Mouse (Mus musculus): ENCODE results near the gene Ncan.

Gene Ncan

DNA sequence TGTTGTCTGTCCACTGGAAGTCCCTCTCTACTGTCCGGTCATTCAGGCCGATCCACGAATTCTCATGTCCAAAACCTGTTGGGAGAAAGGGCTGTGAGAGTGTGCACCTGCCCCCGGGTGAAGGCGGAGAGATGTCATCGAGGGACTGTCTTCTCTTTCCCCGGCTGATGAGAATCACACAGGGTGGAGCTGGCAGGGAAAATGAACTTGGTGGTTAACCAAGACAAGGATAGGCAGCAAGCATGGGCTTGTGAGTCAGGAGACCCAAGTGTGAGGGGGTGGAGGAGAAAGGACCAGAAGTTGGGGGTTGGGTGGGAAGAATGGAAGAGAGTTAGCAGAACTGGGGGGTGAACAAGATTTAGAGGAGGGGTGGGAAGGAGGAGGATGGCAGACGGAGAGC is 20.4 kb downstream of the Ncan start:
- Histone ChIP-seq H3K27me3 (ENCODE audit: insufficient read depth, low read length) (peaks cover 7% of the 10 kb centered on the region; the same call in 1 of the 2 replicates), H3K9me3 (ENCODE audit: low read length) (no peaks in the 10 kb centered on the region), H3K4me1 (replicated peaks; ENCODE audit: low read depth, low read length) (peaks cover 31% of the 10 kb centered on the region), H3K4me3 (replicated peaks; ENCODE audit: low read length) (no peak overlapping the region), H3K36me3 (ENCODE audit: insufficient read depth, low read length) (no peaks in the 10 kb centered on the region)
- TF ChIP-seq POU5F1 (IDR thresholded peaks at IDR 0.05; ENCODE audit: borderline replicate concordance, low read length) (no peak), CTCF (conservative IDR thresholded peaks at IDR 0.05; ENCODE audit: low read length) (no peak), NANOG (IDR thresholded peaks at IDR 0.05; ENCODE audit: borderline replicate concordance, low read length) (no peak)

DNA sequence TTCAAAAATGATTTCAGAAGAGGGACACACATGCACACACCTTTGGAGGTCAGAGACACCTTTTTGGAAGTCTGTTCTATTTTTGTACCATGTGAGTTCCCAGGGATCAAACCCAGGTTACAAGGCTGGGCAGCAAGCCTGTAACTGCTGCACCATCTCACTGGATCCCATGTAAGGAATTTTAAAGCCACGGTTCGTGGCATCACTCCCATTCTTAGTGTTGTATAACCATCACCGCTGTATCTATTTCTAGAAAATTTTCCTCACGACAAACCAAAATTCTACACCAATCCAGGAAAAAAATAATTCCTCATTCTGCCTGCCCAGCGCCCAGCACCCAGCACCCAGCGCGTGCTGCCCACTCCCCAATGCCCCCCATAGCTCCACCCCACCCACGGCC is 21.4 kb downstream of the Ncan start:
- no peak for TF ChIP-seq NANOG (IDR thresholded peaks at IDR 0.05; ENCODE audit: borderline replicate concordance, low read length)
- no peaks in the 10 kb centered on the region for H3K9me3 ChIP-seq (ENCODE audit: low read length)

DNA sequence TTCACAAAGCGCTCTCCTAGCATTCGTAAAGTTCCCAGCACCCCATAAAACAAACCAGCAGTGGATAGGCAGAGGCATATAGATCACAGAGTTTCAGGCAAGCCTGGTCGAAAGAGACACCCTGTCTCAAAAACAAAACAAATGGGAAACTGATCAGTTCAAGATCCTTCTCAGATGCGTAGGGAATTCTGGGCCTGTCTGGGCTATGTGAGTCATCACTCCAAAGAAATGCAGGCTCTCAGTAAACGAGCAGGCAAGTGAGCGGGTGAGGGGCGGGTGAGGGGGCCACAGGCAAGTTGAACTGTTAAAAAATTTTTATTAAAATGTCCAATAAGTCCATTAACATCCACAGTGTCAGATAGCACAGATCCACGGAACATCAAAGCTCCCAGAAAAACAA is 27.9 kb downstream of the Ncan start:
- Histone ChIP-seq H3K4me3 (replicated peaks; ENCODE audit: low read length) (no peak overlapping the region), H3K9me3 (ENCODE audit: low read length) (no peaks in the 10 kb centered on the region), H3K4me1 (replicated peaks; ENCODE audit: low read depth, low read length) (peaks cover 59% of the 10 kb centered on the region), H3K36me3 (ENCODE audit: insufficient read depth, low read length) (no peaks in the 10 kb centered on the region), H3K27me3 (ENCODE audit: insufficient read depth, low read length) (peaks cover 27% of the 10 kb centered on the region)
- no peak for TF ChIP-seq NANOG (IDR thresholded peaks at IDR 0.05; ENCODE audit: borderline replicate concordance, low read length)
- TF ChIP-seq CTCF (conservative IDR thresholded peaks at IDR 0.05; ENCODE audit: low read length): no peak
- TF ChIP-seq POU5F1 (IDR thresholded peaks at IDR 0.05; ENCODE audit: borderline replicate concordance, low read length): no peak

More for the DNA sequence above, 21.4 kb downstream of the Ncan start:
- Histone ChIP-seq H3K36me3 (ENCODE audit: insufficient read depth, low read length) (no peaks in the 10 kb centered on the region), H3K4me3 (replicated peaks; ENCODE audit: low read length) (no peak overlapping the region), H3K4me1 (replicated peaks; ENCODE audit: low read depth, low read length) (peaks cover 28% of the 10 kb centered on the region), H3K27me3 (ENCODE audit: insufficient read depth, low read length) (peaks cover 7% of the 10 kb centered on the region; the same call in 1 of the 2 replicates)

DNA sequence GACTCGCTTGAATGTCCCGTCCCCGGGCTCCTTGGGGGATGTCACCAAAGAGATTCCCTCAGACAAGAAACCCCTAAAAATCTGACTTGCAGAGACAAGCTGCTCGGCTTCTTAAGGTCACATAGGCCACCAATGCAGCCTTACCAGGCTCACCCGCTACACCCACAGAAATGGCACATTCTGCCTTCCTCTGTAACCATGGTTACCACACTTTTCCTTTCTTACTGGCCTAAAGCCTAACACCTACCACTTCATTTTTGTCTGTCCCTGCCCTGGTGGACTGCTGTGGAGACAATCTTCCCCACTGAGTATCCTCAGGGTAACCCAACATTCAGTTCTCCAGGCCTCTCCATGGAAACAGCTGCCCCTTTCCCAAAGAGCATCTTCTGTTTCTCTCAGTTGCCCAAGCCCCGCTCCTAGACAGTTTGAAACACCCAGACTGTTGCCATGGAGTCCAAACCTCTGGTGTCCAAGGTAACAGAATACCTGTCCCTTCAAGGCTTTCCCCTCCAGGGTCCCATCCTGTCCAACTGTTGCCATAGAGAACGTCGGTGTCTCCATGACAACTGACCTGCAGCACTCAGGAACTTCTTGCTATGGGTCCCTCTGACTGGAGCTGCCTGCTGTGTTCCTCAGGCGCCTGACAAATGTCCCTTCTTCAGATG is 31.2 kb downstream of the Ncan start:
- Histone ChIP-seq H3K4me3 (replicated peaks; ENCODE audit: low read length) (no peak overlapping the region), H3K36me3 (ENCODE audit: insufficient read depth, low read length) (no peaks in the 10 kb centered on the region), H3K4me1 (replicated peaks; ENCODE audit: low read depth, low read length) (peaks cover 71% of the 10 kb centered on the region), H3K27me3 (ENCODE audit: insufficient read depth, low read length) (peaks cover 60% of the 10 kb centered on the region), H3K9me3 (ENCODE audit: low read length) (no peaks in the 10 kb centered on the region)
- TF ChIP-seq POU5F1 (IDR thresholded peaks at IDR 0.05; ENCODE audit: borderline replicate concordance, low read length) (no peak), CTCF (conservative IDR thresholded peaks at IDR 0.05; ENCODE audit: low read length) (no peak), NANOG (IDR thresholded peaks at IDR 0.05; ENCODE audit: borderline replicate concordance, low read length) (no peak)

DNA sequence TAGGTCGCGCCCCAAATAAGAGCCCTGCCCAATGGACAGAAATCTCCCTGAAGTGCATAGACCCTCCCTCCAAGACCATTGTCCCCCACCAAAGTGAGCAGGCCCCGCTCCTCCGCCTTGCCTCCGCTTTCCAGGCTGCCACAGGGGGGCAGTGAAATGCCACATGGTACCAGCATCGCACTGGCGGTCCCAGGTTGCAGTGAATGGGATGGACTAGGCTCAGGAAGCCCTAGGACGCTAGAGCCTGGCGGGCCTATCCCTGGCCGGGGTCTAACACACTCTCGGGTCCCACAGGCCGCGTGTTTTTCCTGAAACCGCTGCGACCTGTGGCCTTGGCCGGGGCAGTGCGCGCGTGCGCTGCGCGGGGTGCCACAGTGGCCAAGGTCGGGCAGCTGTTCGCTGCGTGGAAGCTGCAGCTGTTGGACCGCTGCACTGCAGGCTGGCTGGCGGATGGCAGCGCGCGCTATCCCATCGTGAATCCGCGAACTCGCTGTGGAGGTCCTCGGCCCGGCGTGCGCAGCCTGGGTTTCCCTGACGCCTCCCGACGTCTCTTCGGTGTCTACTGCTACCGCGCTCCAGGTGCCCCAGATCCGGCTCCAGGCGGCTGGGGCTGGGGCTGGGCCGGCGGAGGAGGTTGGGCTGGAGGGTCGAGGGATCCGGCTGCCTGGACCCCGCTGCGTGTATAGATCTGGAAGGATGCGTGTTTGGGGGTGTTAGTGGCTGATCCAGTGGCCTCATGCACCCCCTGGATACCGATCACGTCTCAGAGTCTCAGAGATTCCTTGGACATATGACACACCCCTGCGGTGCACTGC is 32.6 kb downstream of the Ncan start:
- TF ChIP-seq NANOG (IDR thresholded peaks at IDR 0.05; ENCODE audit: borderline replicate concordance, low read length) (no peak), CTCF (conservative IDR thresholded peaks at IDR 0.05; ENCODE audit: low read length) (peak; percentile 40), POU5F1 (IDR thresholded peaks at IDR 0.05; ENCODE audit: borderline replicate concordance, low read length) (no peak)
- H3K36me3 ChIP-seq (ENCODE audit: insufficient read depth, low read length): no peaks in the 10 kb centered on the region
- peaks cover 73% of the 10 kb centered on the region for H3K4me1 ChIP-seq (replicated peaks; ENCODE audit: low read depth, low read length)
- no peaks in the 10 kb centered on the region for H3K9me3 ChIP-seq (ENCODE audit: low read length)
- peak overlapping the region; percentile 79 for H3K4me3 ChIP-seq (replicated peaks; ENCODE audit: low read length)
- H3K27me3 ChIP-seq (ENCODE audit: insufficient read depth, low read length): peaks cover 74% of the 10 kb centered on the region

DNA sequence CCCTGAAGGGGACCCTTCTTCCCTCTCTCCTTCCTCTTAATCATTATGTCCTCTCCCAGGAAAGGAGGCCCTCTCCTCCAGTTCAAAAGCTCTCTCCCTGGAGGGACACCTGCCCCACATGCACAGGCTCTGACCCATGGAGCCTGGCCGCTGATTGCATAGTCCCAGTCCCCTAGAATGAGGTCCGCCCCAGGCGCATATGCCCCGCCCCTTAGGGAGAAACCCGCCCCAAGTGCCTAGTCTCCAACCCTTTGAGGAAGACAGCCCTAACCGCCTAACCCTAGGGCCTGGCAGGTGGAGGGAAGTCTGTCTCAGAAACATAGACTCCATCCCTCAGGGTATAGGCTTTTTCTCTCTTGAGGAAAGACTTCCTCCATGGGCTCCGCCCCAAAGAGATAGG is 33.4 kb downstream of the Ncan start:
- TF ChIP-seq NANOG (IDR thresholded peaks at IDR 0.05; ENCODE audit: borderline replicate concordance, low read length) (no peak), CTCF (conservative IDR thresholded peaks at IDR 0.05; ENCODE audit: low read length) (no peak), POU5F1 (IDR thresholded peaks at IDR 0.05; ENCODE audit: borderline replicate concordance, low read length) (no peak)
- peaks cover 82% of the 10 kb centered on the region for H3K27me3 ChIP-seq (ENCODE audit: insufficient read depth, low read length)

DNA sequence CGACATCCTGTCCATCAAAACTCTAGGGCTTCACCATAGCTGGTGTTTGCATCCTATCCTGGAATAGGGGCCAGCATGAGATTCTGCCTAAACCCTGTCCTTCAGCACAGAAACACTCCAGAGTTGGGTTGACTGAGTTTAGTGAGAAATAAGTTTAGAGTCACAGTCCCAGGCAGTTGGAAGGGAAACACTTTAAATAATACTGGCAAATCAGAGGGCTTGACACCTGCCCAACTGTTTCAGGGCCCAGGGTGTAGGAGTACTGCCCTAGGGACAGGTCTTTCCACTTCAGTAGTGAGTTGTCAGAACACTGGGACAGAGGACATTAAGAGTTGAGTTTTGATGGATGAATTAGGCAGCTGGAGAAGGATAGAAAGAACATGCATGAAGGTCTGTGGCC is 34.5 kb downstream of the Ncan start:
- no peaks in the 10 kb centered on the region for H3K36me3 ChIP-seq (ENCODE audit: insufficient read depth, low read length)
- peaks cover 90% of the 10 kb centered on the region for H3K27me3 ChIP-seq (ENCODE audit: insufficient read depth, low read length)
- H3K9me3 ChIP-seq (ENCODE audit: low read length): no peaks in the 10 kb centered on the region
- TF ChIP-seq CTCF (conservative IDR thresholded peaks at IDR 0.05; ENCODE audit: low read length): no peak
- no peak for TF ChIP-seq NANOG (IDR thresholded peaks at IDR 0.05; ENCODE audit: borderline replicate concordance, low read length)
- no peak for TF ChIP-seq POU5F1 (IDR thresholded peaks at IDR 0.05; ENCODE audit: borderline replicate concordance, low read length)
- no peak overlapping the region for H3K4me3 ChIP-seq (replicated peaks; ENCODE audit: low read length)
- peaks cover 69% of the 10 kb centered on the region for H3K4me1 ChIP-seq (replicated peaks; ENCODE audit: low read depth, low read length)

More for the DNA sequence above, 33.4 kb downstream of the Ncan start:
- Histone ChIP-seq H3K4me1 (replicated peaks; ENCODE audit: low read depth, low read length) (peaks cover 69% of the 10 kb centered on the region), H3K36me3 (ENCODE audit: insufficient read depth, low read length) (no peaks in the 10 kb centered on the region), H3K4me3 (replicated peaks; ENCODE audit: low read length) (peak overlapping the region; percentile 79), H3K9me3 (ENCODE audit: low read length) (no peaks in the 10 kb centered on the region)

DNA sequence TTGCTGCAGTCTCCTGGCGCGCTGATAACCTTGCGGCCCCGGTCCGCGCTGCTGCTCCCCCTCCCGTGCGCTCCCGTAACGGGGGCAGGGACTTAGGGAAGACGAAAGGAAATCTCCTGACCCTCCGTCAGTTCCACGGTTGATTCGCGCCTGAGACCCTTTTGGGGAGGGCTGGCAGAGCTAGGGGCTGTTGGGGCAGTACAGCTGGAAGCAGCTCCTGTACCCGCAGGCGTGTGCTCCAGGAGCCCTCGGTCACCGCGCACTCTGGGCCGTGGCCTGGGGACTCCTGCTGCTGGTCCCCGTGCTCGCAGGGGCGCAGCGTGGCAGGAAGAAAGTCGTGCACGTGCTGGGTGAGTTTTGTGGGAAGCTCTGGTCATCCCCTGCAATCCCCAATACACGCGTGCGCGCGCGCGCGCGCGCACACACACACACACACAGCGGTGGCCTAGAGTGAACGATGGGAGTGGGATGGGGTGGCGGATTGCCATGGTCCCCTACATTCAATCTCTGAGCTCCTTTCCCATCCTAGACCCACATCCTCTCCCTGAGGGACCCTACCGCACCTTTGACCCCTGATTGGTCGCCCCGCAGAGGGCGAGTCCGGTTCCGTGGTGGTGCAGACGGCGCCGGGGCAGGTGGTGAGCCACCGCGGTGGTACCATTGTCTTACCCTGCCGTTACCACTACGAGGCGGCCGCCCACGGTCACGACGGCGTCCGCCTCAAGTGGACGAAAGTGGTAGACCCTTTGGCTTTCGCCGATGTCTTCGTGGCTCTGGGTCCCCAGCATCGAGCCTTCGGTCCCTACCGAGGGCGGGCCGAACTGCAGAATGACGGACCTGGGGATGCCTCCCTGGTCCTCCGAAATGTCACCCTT is 36.2 kb downstream of the Ncan start:
- peak overlapping the region; percentile 75 for H3K4me3 ChIP-seq (replicated peaks; ENCODE audit: low read length)
- H3K9me3 ChIP-seq (ENCODE audit: low read length): no peaks in the 10 kb centered on the region
- peaks cover 60% of the 10 kb centered on the region for H3K4me1 ChIP-seq (replicated peaks; ENCODE audit: low read depth, low read length)
- H3K36me3 ChIP-seq (ENCODE audit: insufficient read depth, low read length): no peaks in the 10 kb centered on the region
- TF ChIP-seq NANOG (IDR thresholded peaks at IDR 0.05; ENCODE audit: borderline replicate concordance, low read length): no peak
- no peak for TF ChIP-seq POU5F1 (IDR thresholded peaks at IDR 0.05; ENCODE audit: borderline replicate concordance, low read length)
- TF ChIP-seq CTCF (conservative IDR thresholded peaks at IDR 0.05; ENCODE audit: low read length): no peak
- peaks cover 95% of the 10 kb centered on the region for H3K27me3 ChIP-seq (ENCODE audit: insufficient read depth, low read length)

Measured in E14TG2a.4 (cell line).